Mouse (Mus musculus) brain, embryonic 14.5 days (tissue): Measurements from ENCODE around the gene Pla2g1b.

Source experiments
- CTCF ChIP-seq: fragments of 200-500 bp; IDR thresholded peaks from 2 replicates; pipeline ENCODE4 v1.5.1; 2012; ENCODE audit warnings: inconsistent platforms, mild to moderate bottlenecking, moderate library complexity, borderline replicate concordance; ENCODE audit not compliant: insufficient read depth, insufficient read length; ENCODE audit errors: extremely low read depth
- POLR2A ChIP-seq: fragments of 200-500 bp; IDR thresholded peaks from 2 replicates; pipeline ENCODE4 v1.6.1; 2012; ENCODE audit warnings: mild to moderate bottlenecking, inconsistent platforms, borderline replicate concordance; ENCODE audit not compliant: poor library complexity, insufficient read depth, insufficient read length, severe bottlenecking; ENCODE audit errors: extremely low read depth

- TF ChIP-seq POLR2A (no peak), CTCF (no peak)
Observed at GRCm38 (mm10) chr5:115507267-115507980, 41.4 kb downstream of the Pla2g1b start.
